Mouse (Mus musculus): ENCODE measurements around the gene Cog4. TPM values are rescaled to one million over a fixed set of nuclear protein-coding genes. Genes with fewer than 3 reads are reported as not detected.

Gene Cog4
- total and polyA plus RNA-seq, 2 experiments: 27.8 to 73.9 TPM

GRCm38 (mm10) chr8:110918460-110918859, 72.1 kb downstream of the Cog4 start:
- Histone ChIP-seq H3K27ac (replicated peaks; ENCODE audit: insufficient read depth, low read depth, low read length) (no peak overlapping the region), H3K4me3 (ENCODE audit: insufficient read depth, low read depth, low read length) (no peak overlapping the region), H3K9ac (ENCODE audit: low read depth, low read length) (no peak overlapping the region), H3K79me2 (ENCODE audit: control insufficient read depth, insufficient read depth, low read length) (no peaks in the 10 kb centered on the region), H3K36me3 (ENCODE audit: control insufficient read depth, insufficient read depth, low read length) (no peaks in the 10 kb centered on the region), H3K27me3 (ENCODE audit: control insufficient read depth, insufficient read depth, low read length) (no peaks in the 10 kb centered on the region), H3K4me1 (ENCODE audit: control insufficient read depth, insufficient read depth, low read length) (0 out of 2 replicates have a peak, but pooled peaks cover 3% of the 10 kb centered on the region)
- no peak for DNase-seq (ENCODE audit: extremely low read depth, low read depth, low spot score)
- no peak for TF ChIP-seq POLR2A (IDR thresholded peaks at IDR 0.05; ENCODE audit: extremely low read depth, insufficient read depth, low read length)
- no peak for TF ChIP-seq CTCF (IDR thresholded peaks at IDR 0.05; ENCODE audit: low read depth, low read length)
- 69% methylated on average over 8 of the region's 8 CpGs for WGBS

- DNase-seq (ENCODE audit: extremely low read depth, low read depth, low spot score): peak; percentile 91
- Histone ChIP-seq H3K27me3 (ENCODE audit: control insufficient read depth, insufficient read depth, low read length) (no peaks in the 10 kb centered on the region), H3K36me3 (ENCODE audit: control insufficient read depth, insufficient read depth, low read length) (no peaks in the 10 kb centered on the region), H3K9ac (ENCODE audit: low read depth, low read length) (peak within 1 kb of the TSS; percentile 84), H3K4me3 (ENCODE audit: insufficient read depth, low read depth, low read length) (peak within 1 kb of the TSS; percentile 57), H3K4me1 (ENCODE audit: control insufficient read depth, insufficient read depth, low read length) (0 out of 2 replicates have a peak, but pooled peaks cover 3% of the 10 kb centered on the region), H3K79me2 (ENCODE audit: control insufficient read depth, insufficient read depth, low read length) (no peaks in the 10 kb centered on the region), H3K27ac (replicated peaks; ENCODE audit: insufficient read depth, low read depth, low read length) (no peak within 1 kb of the TSS)
- no peak for TF ChIP-seq POLR2A (IDR thresholded peaks at IDR 0.05; ENCODE audit: extremely low read depth, insufficient read depth, low read length)
- no peak for TF ChIP-seq CTCF (IDR thresholded peaks at IDR 0.05; ENCODE audit: low read depth, low read length)
- WGBS: under 1% methylated on average over 19 of the region's 36 CpGs
Measured at GRCm38 (mm10) chr8:110919341-110920031, 73.1 kb downstream of the Cog4 start, which contains the start of gene St3gal2. St3gal2 (plus strand) TSS chr8:110919922.

- Histone ChIP-seq H3K79me2 (ENCODE audit: control insufficient read depth, insufficient read depth, low read length) (no peaks in the 10 kb centered on the region), H3K4me3 (ENCODE audit: insufficient read depth, low read depth, low read length) (peak overlapping the region; percentile 57), H3K27ac (replicated peaks; ENCODE audit: insufficient read depth, low read depth, low read length) (no peak overlapping the region), H3K4me1 (ENCODE audit: control insufficient read depth, insufficient read depth, low read length) (0 out of 2 replicates have a peak, but pooled peaks cover 3% of the 10 kb centered on the region), H3K36me3 (ENCODE audit: control insufficient read depth, insufficient read depth, low read length) (no peaks in the 10 kb centered on the region), H3K9ac (ENCODE audit: low read depth, low read length) (peak overlapping the region; percentile 84), H3K27me3 (ENCODE audit: control insufficient read depth, insufficient read depth, low read length) (no peaks in the 10 kb centered on the region)
- DNase-seq (ENCODE audit: extremely low read depth, low read depth, low spot score): no peak
- no peak for TF ChIP-seq CTCF (IDR thresholded peaks at IDR 0.05; ENCODE audit: low read depth, low read length)
- no peak for TF ChIP-seq POLR2A (IDR thresholded peaks at IDR 0.05; ENCODE audit: extremely low read depth, insufficient read depth, low read length)
- WGBS: 11% methylated on average over 35 of the region's 37 CpGs
Measured at GRCm38 (mm10) chr8:110920032-110920772, 73.8 kb downstream of the Cog4 start.

GRCm38 (mm10) chr8:110920773-110921277, 74.4 kb downstream of the Cog4 start:
- no peaks in the 10 kb centered on the region for H3K79me2 ChIP-seq (ENCODE audit: control insufficient read depth, insufficient read depth, low read length)
- no peaks in the 10 kb centered on the region for H3K27me3 ChIP-seq (ENCODE audit: control insufficient read depth, insufficient read depth, low read length)
- no peaks in the 10 kb centered on the region for H3K36me3 ChIP-seq (ENCODE audit: control insufficient read depth, insufficient read depth, low read length)
- 0 out of 2 replicates have a peak, but pooled peaks cover 3% of the 10 kb centered on the region for H3K4me1 ChIP-seq (ENCODE audit: control insufficient read depth, insufficient read depth, low read length)
- no peak for DNase-seq (ENCODE audit: extremely low read depth, low read depth, low spot score)
- H3K27ac ChIP-seq (replicated peaks; ENCODE audit: insufficient read depth, low read depth, low read length): no peak overlapping the region
- WGBS: 80% methylated on average over 3 of the region's 3 CpGs
- TF ChIP-seq CTCF (IDR thresholded peaks at IDR 0.05; ENCODE audit: low read depth, low read length) (no peak), POLR2A (IDR thresholded peaks at IDR 0.05; ENCODE audit: extremely low read depth, insufficient read depth, low read length) (no peak)
- H3K4me3 ChIP-seq (ENCODE audit: insufficient read depth, low read depth, low read length): no peak overlapping the region
- H3K9ac ChIP-seq (ENCODE audit: low read depth, low read length): no peak overlapping the region

GRCm38 (mm10) chr8:110921492-110922230, 75.3 kb downstream of the Cog4 start:
- H3K4me1 ChIP-seq (ENCODE audit: control insufficient read depth, insufficient read depth, low read length): 0 out of 2 replicates have a peak, but pooled peaks cover 3% of the 10 kb centered on the region
- H3K9ac ChIP-seq (ENCODE audit: low read depth, low read length): no peak overlapping the region
- H3K36me3 ChIP-seq (ENCODE audit: control insufficient read depth, insufficient read depth, low read length): no peaks in the 10 kb centered on the region
- no peak for TF ChIP-seq CTCF (IDR thresholded peaks at IDR 0.05; ENCODE audit: low read depth, low read length)
- 70% methylated on average over 7 of the region's 7 CpGs for WGBS
- no peak overlapping the region for H3K4me3 ChIP-seq (ENCODE audit: insufficient read depth, low read depth, low read length)
- H3K27ac ChIP-seq (replicated peaks; ENCODE audit: insufficient read depth, low read depth, low read length): no peak overlapping the region
- H3K27me3 ChIP-seq (ENCODE audit: control insufficient read depth, insufficient read depth, low read length): no peaks in the 10 kb centered on the region
- no peaks in the 10 kb centered on the region for H3K79me2 ChIP-seq (ENCODE audit: control insufficient read depth, insufficient read depth, low read length)
- no peak for DNase-seq (ENCODE audit: extremely low read depth, low read depth, low spot score)

All from liver, adult 2 months (tissue).